Mouse (Mus musculus): ENCODE data around the gene Stum.
"Not testable (repeated sequence)": the region's sequence is repeated elsewhere in the genome, so short reads cannot be mapped to it uniquely, and the experiment has no call there.

DNA sequence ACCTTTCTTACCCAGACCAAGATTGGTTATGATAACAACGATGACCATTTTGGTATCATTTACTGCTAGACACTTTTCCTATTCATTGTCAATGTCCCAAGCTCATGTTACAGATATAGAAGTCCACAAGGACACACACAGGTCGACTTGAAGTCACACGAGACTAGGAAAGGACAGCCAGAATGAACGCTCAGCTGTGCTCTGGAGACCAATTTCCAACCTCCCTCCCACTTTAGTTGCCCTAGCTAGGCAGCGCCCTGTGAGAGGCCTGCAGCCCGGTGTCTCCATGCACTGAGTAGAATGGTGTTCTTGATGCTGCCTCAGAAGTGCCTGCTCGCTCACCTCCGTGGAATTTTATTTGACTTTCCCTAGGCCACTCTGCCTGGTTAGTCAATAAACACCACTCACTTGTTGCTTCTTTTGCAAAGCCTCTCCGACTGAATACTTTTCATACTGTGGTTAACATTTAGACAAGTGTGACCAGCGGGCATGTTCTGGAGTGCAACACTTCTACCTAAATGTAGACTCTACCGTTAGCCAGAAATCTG lies 94.0 kb downstream of the Stum start:
- not testable (repeated sequence) for TF ChIP-seq GATA1 (IDR thresholded peaks at IDR 0.05; ENCODE audit: borderline replicate concordance, low read length); FLI1 (IDR thresholded peaks at IDR 0.05; ENCODE audit: low read length)
